25 mouse cellular contexts compared by ENCODE assay signal in the genomic region with DNA sequence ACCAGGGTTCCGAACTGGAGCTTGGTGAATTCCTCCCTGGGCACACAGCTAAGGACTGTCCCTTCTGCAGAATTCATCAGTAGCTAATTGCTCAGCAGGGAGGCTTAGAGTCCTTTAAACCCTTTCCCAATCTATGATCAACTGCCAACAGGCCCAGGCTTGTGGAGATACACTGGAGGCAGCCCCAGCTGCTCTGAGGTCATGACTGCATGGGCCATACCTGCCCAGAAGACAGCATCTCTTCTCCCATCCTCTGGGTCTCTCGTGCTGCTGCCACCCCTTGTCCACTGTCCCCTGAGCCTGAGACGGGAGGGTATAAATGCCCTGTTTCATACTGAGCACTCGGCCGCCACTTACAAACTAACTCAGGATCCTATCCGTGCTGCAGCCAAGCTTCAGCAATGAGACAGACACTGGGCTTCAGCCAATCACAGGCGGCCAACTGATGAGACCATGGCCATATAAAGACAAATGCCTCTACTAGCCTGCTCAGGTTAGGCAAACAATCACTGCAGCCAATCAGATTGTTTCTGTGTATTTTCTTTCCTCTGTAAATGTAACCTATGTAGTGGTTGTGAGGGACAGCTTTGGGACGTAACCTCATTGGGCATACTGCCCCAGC. TPM values are rescaled to one million over a fixed set of nuclear protein-coding genes. Genes with fewer than 3 reads are reported as not detected.
DNase-seq lines count a peak whose midpoint lies in the region; ATAC-seq and TF ChIP-seq lines count a peak whose summit lies in the region.
"Had no signal": no experiment of that assay in that cellular context is flagged by ENCODE, and none has a peak within 500 bp of the region (broad histone marks: within the 10 kb centered on the region; RNA-seq: fewer than 3 reads in every experiment).

No protein-coding gene starts in this region.

- no peak overlapping the region for H3K27ac ChIP-seq in lung, postnatal 0 days (ENCODE audit: low read length)
- H3K27ac ChIP-seq in stomach, embryonic 15.5 days = no peak overlapping the region
- H3K27ac ChIP-seq in kidney, embryonic 14.5 days (ENCODE audit: low read depth, low read length) = no peak overlapping the region
- H3K27ac ChIP-seq: embryonic facial prominence, embryonic 13.5 days; forebrain, embryonic 15.5 days; hindbrain, embryonic 13.5 days; layer of hippocampus, adult 2 months; lung, embryonic 15.5 days; macrophage; midbrain, embryonic 10.5 days; neural tube, embryonic 13.5 days had no signal

- H3K4me1 ChIP-seq in lung, postnatal 0 days (ENCODE audit: insufficient read depth, low read depth, low read length) = no peaks in the 10 kb centered on the region
- H3K4me1 ChIP-seq in stomach, embryonic 15.5 days = peaks cover 4% of the 10 kb centered on the region; the same call in 1 of the 2 replicates
- no peaks in the 10 kb centered on the region for H3K4me1 ChIP-seq in kidney, embryonic 14.5 days (ENCODE audit: control insufficient read depth, insufficient read depth, low read length)
- H3K4me1 ChIP-seq: embryonic facial prominence, embryonic 13.5 days; forebrain, embryonic 15.5 days; hindbrain, embryonic 13.5 days; lung, embryonic 15.5 days had no signal

- ATAC-seq in lung, postnatal 0 days = 0 out of 2 replicates have a peak, but pooled peaks have one; percentile 17
- ATAC-seq in stomach, embryonic 15.5 days (ENCODE audit: insufficient read depth, low FRiP score, low read depth) = peak; percentile 51
- ATAC-seq in kidney, embryonic 14.5 days (ENCODE audit: low FRiP score, low TSS enrichment) = no peak
- ATAC-seq: forebrain, embryonic 15.5 days; intestine, postnatal 0 days had no signal

- no peak overlapping the region for H3K4me3 ChIP-seq in lung, postnatal 0 days (ENCODE audit: low read depth, low read length)
- H3K4me3 ChIP-seq in stomach, embryonic 15.5 days (replicated peaks) = no peak overlapping the region
- H3K4me3 ChIP-seq in kidney, embryonic 14.5 days (ENCODE audit: low read length) = no peak overlapping the region
- H3K4me3 ChIP-seq: embryonic facial prominence, embryonic 13.5 days; forebrain, embryonic 15.5 days; hindbrain, embryonic 13.5 days; layer of hippocampus, adult 2 months; lung, embryonic 15.5 days; midbrain, embryonic 10.5 days; neural tube, embryonic 13.5 days had no signal

- DNase-seq in heart, adult 11 months = peak; percentile 80
- no peak for DNase-seq in heart, postnatal 36 days
- DNase-seq in lung, postnatal 0 days (ENCODE audit: low spot score) = no peak
- no peak for DNase-seq in lung, adult 18-20 months
- DNase-seq in R1 (ENCODE audit: low read depth, low spot score) = peak; percentile 51
- DNase-seq in thymus, postnatal 25 days = no peak
- DNase-seq: adrenal gland, adult 8-10 months; cerebellum, adult 9-11 months; heart, postnatal 14 days; kidney, postnatal 14 days; right cerebral cortex, adult 18-20 months; thymus, adult 18-20 months had no signal

- no peak overlapping the region for H3K9ac ChIP-seq in lung, postnatal 0 days (replicated peaks; ENCODE audit: low read depth)
- H3K9ac ChIP-seq in stomach, embryonic 15.5 days = no peak overlapping the region
- H3K9ac ChIP-seq in kidney, embryonic 14.5 days (ENCODE audit: low read depth, low read length) = no peak overlapping the region
- H3K9ac ChIP-seq: embryonic facial prominence, embryonic 13.5 days; forebrain, embryonic 15.5 days; hindbrain, embryonic 13.5 days; lung, embryonic 15.5 days; neural tube, embryonic 13.5 days had no signal

- H3K36me3 ChIP-seq in lung, postnatal 0 days (ENCODE audit: insufficient read depth, low read length) = no peaks in the 10 kb centered on the region
- no peaks in the 10 kb centered on the region for H3K36me3 ChIP-seq in stomach, embryonic 15.5 days
- H3K36me3 ChIP-seq in kidney, embryonic 14.5 days (ENCODE audit: control insufficient read depth, insufficient read depth, low read length) = no peaks in the 10 kb centered on the region
- H3K36me3 ChIP-seq: embryonic facial prominence, embryonic 13.5 days; forebrain, embryonic 15.5 days; hindbrain, embryonic 13.5 days; lung, embryonic 15.5 days; midbrain, embryonic 10.5 days; neural tube, embryonic 13.5 days had no signal

- H3K4me2 ChIP-seq in lung, postnatal 0 days (replicated peaks; ENCODE audit: low read depth, low read length) = no peak overlapping the region
- H3K4me2 ChIP-seq in stomach, embryonic 15.5 days = no peak overlapping the region
- H3K4me2 ChIP-seq in kidney, embryonic 14.5 days (replicated peaks; ENCODE audit: low read depth, low read length) = no peak overlapping the region
- H3K4me2 ChIP-seq: embryonic facial prominence, embryonic 13.5 days; forebrain, embryonic 15.5 days; heart, embryonic 11.5 days; hindbrain, embryonic 13.5 days; lung, embryonic 15.5 days; neural tube, embryonic 13.5 days had no signal

- no peak for TF ChIP-seq CTCF in lung, postnatal 0 days (IDR thresholded peaks at IDR 0.05)

- no peaks in the 10 kb centered on the region for H3K9me3 ChIP-seq in lung, postnatal 0 days (ENCODE audit: low read length)
- no peaks in the 10 kb centered on the region for H3K9me3 ChIP-seq in stomach, embryonic 15.5 days
- no peaks in the 10 kb centered on the region for H3K9me3 ChIP-seq in kidney, embryonic 14.5 days (ENCODE audit: control insufficient read depth, low read length)
- H3K9me3 ChIP-seq: forebrain, embryonic 15.5 days; lung, embryonic 15.5 days; neural tube, embryonic 13.5 days had no signal

- WGBS in lung, postnatal 0 days = 61% methylated on average over 8 of the region's 8 CpGs
- 66% methylated on average over 8 of the region's 8 CpGs for WGBS in stomach, embryonic 15.5 days
- 68% methylated on average over 8 of the region's 8 CpGs for WGBS in kidney, embryonic 14.5 days

- TF ChIP-seq EP300 in lung, postnatal 0 days (IDR thresholded peaks at IDR 0.05) = no peak

- no peaks in the 10 kb centered on the region for H3K27me3 ChIP-seq in lung, postnatal 0 days (replicated peaks; ENCODE audit: insufficient read depth, low read length)
- H3K27me3 ChIP-seq in stomach, embryonic 15.5 days (replicated peaks) = no peaks in the 10 kb centered on the region
- H3K27me3 ChIP-seq in kidney, embryonic 14.5 days (ENCODE audit: control insufficient read depth, insufficient read depth, low read length) = no peaks in the 10 kb centered on the region
- H3K27me3 ChIP-seq: embryonic facial prominence, embryonic 13.5 days; forebrain, embryonic 15.5 days; hindbrain, embryonic 13.5 days; lung, embryonic 15.5 days; neural tube, embryonic 13.5 days had no signal

- intact Hi-C loops in heart, postnatal 36 days (cut with DNase I) = no loop called here

RNA-seq across cellular contexts. Expression of a gene that starts 17.9 kb away (rescaled TPM):
- total RNA-seq in heart, postnatal 36 days (2021) = 10 to 100 TPM; 82.0 to 85.0 TPM
- polyA plus RNA-seq in lung, postnatal 0 days (2015; fragmentation: Nextera tagmentation; extraction: Ambion mirVana) = 13.9 and 18.3 TPM in 2 replicates
- 18.6 and 19.8 TPM in 2 replicates for polyA plus RNA-seq in stomach, embryonic 15.5 days (2015; fragmentation: Nextera tagmentation; extraction: Ambion mirVana)
- polyA plus RNA-seq in kidney, embryonic 14.5 days (2014; fragmentation: Nextera tagmentation; extraction: Ambion mirVana) = 28.2 and 29.1 TPM in 2 replicates

RNA-seq across cellular contexts. Expression of a gene that starts 25.1 kb away (rescaled TPM):
- under 1 TPM; 0.22 to 0.47 TPM for total RNA-seq in heart, postnatal 36 days (2021)
- 0.17 TPM in 2 replicates for polyA plus RNA-seq in lung, postnatal 0 days (2015; fragmentation: Nextera tagmentation; extraction: Ambion mirVana)
- 0.54 and 0.62 TPM in 2 replicates for polyA plus RNA-seq in stomach, embryonic 15.5 days (2015; fragmentation: Nextera tagmentation; extraction: Ambion mirVana)
- polyA plus RNA-seq in kidney, embryonic 14.5 days (2014; fragmentation: Nextera tagmentation; extraction: Ambion mirVana) = not detected in 2 replicates
- total RNA-seq: layer of hippocampus, adult 2 months; left cerebral cortex, postnatal 25 days had no signal
- polyA plus RNA-seq: forebrain, embryonic 15.5 days; lung, embryonic 15.5 days; macrophage; midbrain, embryonic 10.5 days; neural tube, embryonic 13.5 days had no signal

Comparison
In these comparisons a context has a peak if more than half of its experiments do, and no peak if none do; other contexts are left out.
1. DNase-seq: peak in heart, adult 11 months (single experiment) and R1 (single experiment); none in heart, postnatal 36 days (0 of 2), lung, postnatal 0 days (single experiment), lung, adult 18-20 months (0 of 2) and thymus, postnatal 25 days (single experiment).